Mouse (Mus musculus) G1E (cell line): ENCODE measurements around the gene Cdc42ep1. TPM values are rescaled to one million over a fixed set of nuclear protein-coding genes. Genes with fewer than 3 reads are reported as not detected.

ENCODE experiments used
- ATAC-seq: 2 replicates; pipeline ENCODE4 v1.8.0; 2016; ENCODE audit warnings: mild to moderate bottlenecking; ENCODE audit not compliant: insufficient number of reproducible peaks, poor library complexity, low FRiP score, severe bottlenecking; ENCODE audit errors: extremely low read depth
- DNase-seq: peaks from one replicate; pipeline ENCODE4 v3.0.0; 2012; ENCODE audit warnings: low spot score
- H3K27me3 ChIP-seq: 2 replicates; pipeline ENCODE4 v1.6.1; 2012; ENCODE audit warnings: mild to moderate bottlenecking, low read length, inconsistent platforms; ENCODE audit not compliant: insufficient read depth
- H3K36me3 ChIP-seq: replicated peaks from 2 replicates; pipeline ENCODE3; 2012; ENCODE audit warnings: mild to moderate bottlenecking, inconsistent platforms
- H3K4me1 ChIP-seq: 2 replicates; pipeline ENCODE4 v1.6.1; 2012; ENCODE audit warnings: low read depth, low read length, inconsistent platforms, mixed read lengths; ENCODE audit not compliant: insufficient read depth
- H3K4me3 ChIP-seq: 2 replicates; pipeline ENCODE4 v1.5.1; 2012; ENCODE audit warnings: low read depth, mild to moderate bottlenecking, inconsistent platforms, low read length, moderate library complexity, mixed read lengths
- H3K9me3 ChIP-seq: replicated peaks from 2 replicates; pipeline ENCODE4 v1.6.1; 2012; ENCODE audit warnings: inconsistent platforms
- CTCF ChIP-seq: IDR thresholded peaks from 2 replicates; pipeline ENCODE4 v1.5.1; 2012; ENCODE audit warnings: low read depth, low read length, inconsistent platforms, mixed read lengths
- GATA1 ChIP-seq: IDR thresholded peaks from 2 replicates; pipeline ENCODE4 v1.6.1; 2012; ENCODE audit warnings: borderline replicate concordance, low read length, inconsistent platforms, mixed read lengths
- GATA2 ChIP-seq: IDR thresholded peaks from 2 replicates; pipeline ENCODE4 v1.6.1; 2012; ENCODE audit warnings: low read depth, low read length, inconsistent platforms, borderline replicate concordance
- POLR2AphosphoS5 ChIP-seq: IDR thresholded peaks from 2 replicates; pipeline ENCODE4 v1.6.1; 2012; ENCODE audit warnings: low read depth, low read length, inconsistent platforms; ENCODE audit not compliant: insufficient replicate concordance
- TAL1 ChIP-seq: conservative IDR thresholded peaks from 2 replicates; pipeline ENCODE4 v1.6.1; 2012; ENCODE audit warnings: low read depth, low read length, inconsistent platforms, mixed read lengths
- polyA plus RNA-seq: library from polyadenylated mRNA; stranded (reverse); fragments of >175 nt; gene quantifications from 2 replicates; pipeline ENCODE4 v1.2.3, GENCODE M21; 2012
- total RNA-seq, 2 experiments: library from RNA; stranded (forward) in 1 of 2; stranded (reverse) in 1 of 2; fragments of 200-1000 nt in 1 of 2; fragments of >200 nt in 1 of 2; fragmentation: Nextera tagmentation in 1 of 2; gene quantifications; 2 replicates each; pipeline ENCODE4 v1.2.3; 2014 to 2017

Cdc42ep1 gene
- total and polyA plus RNA-seq, 3 experiments, result 0.11 TPM; not detected in 2

GRCm38 (mm10) chr15:78832701-78833123 lies 9.7 kb upstream of the Cdc42ep1 start:
- no peak overlapping the region for H3K4me3 ChIP-seq
- TF ChIP-seq CTCF (no peak), GATA1 (no peak), TAL1 (no peak), POLR2AphosphoS5 (no peak), GATA2 (no peak)
- H3K4me1 ChIP-seq, result no peaks in the 10 kb centered on the region; the same call in 1 of the 2 replicates
- no peak for ATAC-seq
- peaks cover 29% of the 10 kb centered on the region for H3K27me3 ChIP-seq
- DNase-seq, result no peak
- no peaks in the 10 kb centered on the region for H3K36me3 ChIP-seq
- no peaks in the 10 kb centered on the region for H3K9me3 ChIP-seq

GRCm38 (mm10) chr15:78833582-78833981 lies 8.8 kb upstream of the Cdc42ep1 start:
- DNase-seq (no peak), ATAC-seq (no peak)
- no peak for TF ChIP-seq CTCF
- TF ChIP-seq TAL1, result no peak
- no peak for TF ChIP-seq POLR2AphosphoS5
- TF ChIP-seq GATA2, result no peak
- TF ChIP-seq GATA1, result no peak
- no peaks in the 10 kb centered on the region; the same call in 1 of the 2 replicates for H3K4me1 ChIP-seq
- H3K27me3 ChIP-seq, result peaks cover 22% of the 10 kb centered on the region
- H3K36me3 ChIP-seq, result no peaks in the 10 kb centered on the region
- H3K4me3 ChIP-seq, result no peak overlapping the region
- no peaks in the 10 kb centered on the region for H3K9me3 ChIP-seq

- no peaks in the 10 kb centered on the region for H3K9me3 ChIP-seq
- H3K4me3 ChIP-seq, result no peak overlapping the region
- H3K27me3 ChIP-seq, result peaks cover 24% of the 10 kb centered on the region; the same call in 1 of the 2 replicates
- no peaks in the 10 kb centered on the region for H3K36me3 ChIP-seq
- DNase-seq (no peak), ATAC-seq (no peak)
- H3K4me1 ChIP-seq, result no peaks in the 10 kb centered on the region; the same call in 1 of the 2 replicates
- TF ChIP-seq TAL1, result no peak
- TF ChIP-seq GATA1, result no peak
- no peak for TF ChIP-seq CTCF
- no peak for TF ChIP-seq GATA2
- TF ChIP-seq POLR2AphosphoS5, result no peak
Measured at GRCm38 (mm10) chr15:78834233-78835005, 8.0 kb upstream of the Cdc42ep1 start.

GRCm38 (mm10) chr15:78835200-78836085 lies 7.0 kb upstream of the Cdc42ep1 start:
- ATAC-seq (no peak), DNase-seq (no peak)
- TF ChIP-seq TAL1 (no peak), GATA2 (no peak), POLR2AphosphoS5 (no peak), CTCF (no peak)
- no peaks in the 10 kb centered on the region for H3K9me3 ChIP-seq
- no peaks in the 10 kb centered on the region; the same call in 1 of the 2 replicates for H3K4me1 ChIP-seq
- H3K36me3 ChIP-seq, result no peaks in the 10 kb centered on the region
- no peak overlapping the region for H3K4me3 ChIP-seq
- peaks cover 24% of the 10 kb centered on the region; the same call in 1 of the 2 replicates for H3K27me3 ChIP-seq

- Histone ChIP-seq H3K36me3 (no peaks in the 10 kb centered on the region), H3K27me3 (peaks cover 22% of the 10 kb centered on the region; the same call in 1 of the 2 replicates), H3K9me3 (no peaks in the 10 kb centered on the region), H3K4me1 (no peaks in the 10 kb centered on the region; the same call in 1 of the 2 replicates), H3K4me3 (no peak overlapping the region)
- ATAC-seq (no peak), DNase-seq (no peak)
- no peak for TF ChIP-seq GATA1
Measured at GRCm38 (mm10) chr15:78836086-78836621, 6.3 kb upstream of the Cdc42ep1 start.

GRCm38 (mm10) chr15:78839744-78840143 lies 2.7 kb upstream of the Cdc42ep1 start:
- H3K27me3 ChIP-seq, result peaks cover 44% of the 10 kb centered on the region
- H3K4me1 ChIP-seq, result peaks cover 10% of the 10 kb centered on the region
- DNase-seq, result no peak
- H3K4me3 ChIP-seq, result no peak overlapping the region
- H3K36me3 ChIP-seq, result no peaks in the 10 kb centered on the region
- H3K9me3 ChIP-seq, result 0 out of 2 replicates have a peak, but pooled peaks cover 2% of the 10 kb centered on the region
- ATAC-seq, result no peak
- TF ChIP-seq TAL1 (no peak), POLR2AphosphoS5 (no peak), CTCF (no peak), GATA1 (no peak), GATA2 (no peak)
